Mouse (Mus musculus): ENCODE data around the gene Atp5d. TPM values are rescaled to one million over a fixed set of nuclear protein-coding genes. Genes with fewer than 3 reads are reported as not detected.

Gene Atp5d
- polyA plus RNA-seq, 1 experiment from 2014 or later: 553 TPM

- ATAC-seq (ENCODE audit: low FRiP score): no peak
- no peak overlapping the region for H3K4me2 ChIP-seq
- WGBS: 78% methylated on average over 3 of the region's 3 CpGs
These were observed 34.3 kb upstream of the Atp5d start for GRCm38 (mm10) chr10:80104181-80104580.

GRCm38 (mm10) chr10:80105460-80105859 lies 33.0 kb upstream of the Atp5d start, which contains the start of gene Sbno2:
Gene Sbno2 (minus strand): TSS chr10:80105571.
- no peak within 1 kb of the TSS for H3K4me2 ChIP-seq
- H3K4me1 ChIP-seq: peaks cover 22% of the 10 kb centered on the region
- no peak within 1 kb of the TSS for H3K4me3 ChIP-seq (replicated peaks)
- H3K27ac ChIP-seq (replicated peaks): no peak within 1 kb of the TSS
- WGBS: 66% methylated on average over 5 of the region's 5 CpGs
- ATAC-seq (ENCODE audit: low FRiP score): no peak
- H3K36me3 ChIP-seq: no peaks in the 10 kb centered on the region
- 0 out of 2 replicates have a peak, but pooled peaks cover 2% of the 10 kb centered on the region for H3K27me3 ChIP-seq (replicated peaks)
- H3K9ac ChIP-seq (replicated peaks): no peak within 1 kb of the TSS
- no peaks in the 10 kb centered on the region for H3K9me3 ChIP-seq (replicated peaks)

More at GRCm38 (mm10) chr10:80104181-80104580, 34.3 kb upstream of the Atp5d start:
- Histone ChIP-seq H3K27ac (replicated peaks) (no peak overlapping the region), H3K4me3 (replicated peaks) (no peak overlapping the region), H3K9ac (replicated peaks) (no peak overlapping the region), H3K27me3 (replicated peaks) (no peaks in the 10 kb centered on the region), H3K9me3 (replicated peaks) (no peaks in the 10 kb centered on the region), H3K4me1 (peaks cover 34% of the 10 kb centered on the region), H3K36me3 (no peaks in the 10 kb centered on the region)

- WGBS: 70% methylated on average over 5 of the region's 5 CpGs
- no peak for ATAC-seq (ENCODE audit: low FRiP score)
- no peak overlapping the region for H3K9ac ChIP-seq (replicated peaks)
These were observed 32.5 kb upstream of the Atp5d start for GRCm38 (mm10) chr10:80105926-80106325.

GRCm38 (mm10) chr10:80107678-80108077 lies 30.8 kb upstream of the Atp5d start:
- H3K4me2 ChIP-seq: no peak overlapping the region
- H3K9ac ChIP-seq (replicated peaks): no peak overlapping the region
- H3K36me3 ChIP-seq: no peaks in the 10 kb centered on the region
- no peak overlapping the region for H3K4me3 ChIP-seq (replicated peaks)
- no peak overlapping the region for H3K27ac ChIP-seq (replicated peaks)
- ATAC-seq (ENCODE audit: low FRiP score): no peak
- H3K9me3 ChIP-seq (replicated peaks): no peaks in the 10 kb centered on the region
- H3K4me1 ChIP-seq: peaks cover 4% of the 10 kb centered on the region; the same call in 1 of the 2 replicates
- H3K27me3 ChIP-seq (replicated peaks): 0 out of 2 replicates have a peak, but pooled peaks cover 2% of the 10 kb centered on the region
- WGBS: 61% methylated on average over 6 of the region's 6 CpGs

More at GRCm38 (mm10) chr10:80105926-80106325, 32.5 kb upstream of the Atp5d start:
- Histone ChIP-seq H3K9me3 (replicated peaks) (no peaks in the 10 kb centered on the region), H3K27ac (replicated peaks) (no peak overlapping the region), H3K4me1 (peaks cover 17% of the 10 kb centered on the region), H3K4me2 (no peak overlapping the region), H3K27me3 (replicated peaks) (0 out of 2 replicates have a peak, but pooled peaks cover 2% of the 10 kb centered on the region), H3K36me3 (no peaks in the 10 kb centered on the region), H3K4me3 (replicated peaks) (no peak overlapping the region)

- no peaks in the 10 kb centered on the region for H3K9me3 ChIP-seq (replicated peaks)
- peak overlapping the region; percentile 43 for H3K9ac ChIP-seq (replicated peaks)
- H3K27ac ChIP-seq (replicated peaks): peak overlapping the region; percentile 86
- peak overlapping the region; percentile 94 for H3K4me3 ChIP-seq (replicated peaks)
- ATAC-seq (ENCODE audit: low FRiP score): peak; percentile 44; the same call in 1 of the 2 replicates
- H3K4me1 ChIP-seq: peaks cover 41% of the 10 kb centered on the region
- H3K4me2 ChIP-seq: peak overlapping the region; percentile 93
- H3K36me3 ChIP-seq: peaks cover 8% of the 10 kb centered on the region; the same call in 1 of the 2 replicates
- WGBS: 3% methylated on average over 27 of the region's 27 CpGs
- 0 out of 2 replicates have a peak, but pooled peaks cover 2% of the 10 kb centered on the region for H3K27me3 ChIP-seq (replicated peaks)
These were observed 23.8 kb upstream of the Atp5d start for GRCm38 (mm10) chr10:80114341-80115284.

- Histone ChIP-seq H3K9me3 (replicated peaks) (no peaks in the 10 kb centered on the region), H3K4me1 (peaks cover 49% of the 10 kb centered on the region), H3K4me3 (replicated peaks) (peak within 1 kb of the TSS; percentile 94), H3K9ac (replicated peaks) (peak within 1 kb of the TSS; percentile 86), H3K36me3 (peaks cover 12% of the 10 kb centered on the region; the same call in 1 of the 2 replicates), H3K27ac (replicated peaks) (peak within 1 kb of the TSS; percentile 90), H3K27me3 (replicated peaks) (0 out of 2 replicates have a peak, but pooled peaks cover under 1% of the 10 kb centered on the region), H3K4me2 (peak within 1 kb of the TSS; percentile 93)
- peak; percentile 97 for ATAC-seq (ENCODE audit: low FRiP score)
- under 1% methylated on average over 68 of the region's 70 CpGs for WGBS
These were observed 23.0 kb upstream of the Atp5d start, which contains the start of gene Stk11 for GRCm38 (mm10) chr10:80115290-80115943. Gene Stk11 (plus strand): TSS chr10:80115803.

- Histone ChIP-seq H3K27ac (replicated peaks) (peak overlapping the region; percentile 90), H3K4me2 (peak overlapping the region; percentile 93), H3K4me1 (peaks cover 52% of the 10 kb centered on the region), H3K4me3 (replicated peaks) (peak overlapping the region; percentile 94), H3K36me3 (peaks cover 17% of the 10 kb centered on the region; the same call in 1 of the 2 replicates), H3K9ac (replicated peaks) (peak overlapping the region; percentile 86), H3K9me3 (replicated peaks) (no peaks in the 10 kb centered on the region), H3K27me3 (replicated peaks) (no peaks in the 10 kb centered on the region)
- ATAC-seq (ENCODE audit: low FRiP score): no peak
- WGBS: under 1% methylated on average over 63 of the region's 63 CpGs
These were observed 22.5 kb upstream of the Atp5d start for GRCm38 (mm10) chr10:80115944-80116335.

GRCm38 (mm10) chr10:80116563-80116926 lies 21.9 kb upstream of the Atp5d start:
- no peak for ATAC-seq (ENCODE audit: low FRiP score)
- peak overlapping the region; percentile 93 for H3K4me2 ChIP-seq
- peaks cover 18% of the 10 kb centered on the region; the same call in 1 of the 2 replicates for H3K36me3 ChIP-seq
- H3K27ac ChIP-seq (replicated peaks): 0 out of 2 replicates have a peak overlapping the region, but pooled peaks have one; percentile 3
- under 1% methylated on average over 27 of the region's 27 CpGs for WGBS
- H3K4me1 ChIP-seq: peaks cover 52% of the 10 kb centered on the region
- peak overlapping the region; percentile 86 for H3K9ac ChIP-seq (replicated peaks)
- H3K4me3 ChIP-seq (replicated peaks): peak overlapping the region; percentile 94
- H3K27me3 ChIP-seq (replicated peaks): no peaks in the 10 kb centered on the region
- H3K9me3 ChIP-seq (replicated peaks): no peaks in the 10 kb centered on the region

- H3K27me3 ChIP-seq (replicated peaks): no peaks in the 10 kb centered on the region
- H3K4me2 ChIP-seq: peak overlapping the region; percentile 93
- peaks cover 22% of the 10 kb centered on the region; the same call in 1 of the 2 replicates for H3K36me3 ChIP-seq
- peak overlapping the region; percentile 94 for H3K4me3 ChIP-seq (replicated peaks)
- 0 out of 2 replicates have a peak overlapping the region, but pooled peaks have one; percentile 3 for H3K27ac ChIP-seq (replicated peaks)
- WGBS: 4% methylated on average over 30 of the region's 30 CpGs
- peak overlapping the region; percentile 86 for H3K9ac ChIP-seq (replicated peaks)
- no peaks in the 10 kb centered on the region for H3K9me3 ChIP-seq (replicated peaks)
- ATAC-seq (ENCODE audit: low FRiP score): no peak
- H3K4me1 ChIP-seq: peaks cover 52% of the 10 kb centered on the region
These were observed 21.3 kb upstream of the Atp5d start for GRCm38 (mm10) chr10:80116927-80117691.

GRCm38 (mm10) chr10:80117736-80118135 lies 20.7 kb upstream of the Atp5d start:
- no peak for ATAC-seq (ENCODE audit: low FRiP score)
- Histone ChIP-seq H3K27ac (replicated peaks) (no peak overlapping the region), H3K9ac (replicated peaks) (peak overlapping the region; percentile 86), H3K4me1 (peaks cover 52% of the 10 kb centered on the region), H3K4me3 (replicated peaks) (peak overlapping the region; percentile 94), H3K27me3 (replicated peaks) (no peaks in the 10 kb centered on the region), H3K9me3 (replicated peaks) (no peaks in the 10 kb centered on the region), H3K36me3 (peaks cover 22% of the 10 kb centered on the region; the same call in 1 of the 2 replicates), H3K4me2 (peak overlapping the region; percentile 93)
- WGBS: 52% methylated on average over 1 of the region's 1 CpGs
